Mouse (Mus musculus): ENCODE measurements around the gene Mepe. TPM values are rescaled to one million over a fixed set of nuclear protein-coding genes. Genes with fewer than 3 reads are reported as not detected.

The Mepe gene
- polyA plus RNA-seq, 1 experiment from 2014 or later: not detected

GRCm38 (mm10) chr5:104334516-104334915 lies 9.4 kb downstream of the Mepe start:
- Histone ChIP-seq H3K9me3 (no peaks in the 10 kb centered on the region), H3K36me3 (no peaks in the 10 kb centered on the region), H3K4me2 (replicated peaks) (no peak overlapping the region), H3K4me3 (replicated peaks) (no peak overlapping the region), H3K4me1 (replicated peaks) (no peaks in the 10 kb centered on the region), H3K9ac (no peak overlapping the region), H3K27ac (no peak overlapping the region), H3K27me3 (replicated peaks) (no peaks in the 10 kb centered on the region)
- ATAC-seq: no peak
- WGBS: 89% methylated on average over 14 of the region's 14 CpGs

GRCm38 (mm10) chr5:104335962-104336361 lies 10.8 kb downstream of the Mepe start:
- ATAC-seq: no peak
- Histone ChIP-seq H3K27ac (no peak overlapping the region), H3K4me3 (replicated peaks) (no peak overlapping the region), H3K9ac (no peak overlapping the region), H3K4me2 (replicated peaks) (no peak overlapping the region), H3K4me1 (replicated peaks) (no peaks in the 10 kb centered on the region), H3K9me3 (no peaks in the 10 kb centered on the region), H3K36me3 (no peaks in the 10 kb centered on the region), H3K27me3 (replicated peaks) (no peaks in the 10 kb centered on the region)
- WGBS: 83% methylated on average over 5 of the region's 5 CpGs

- Histone ChIP-seq H3K4me3 (replicated peaks) (no peak overlapping the region), H3K4me1 (replicated peaks) (no peaks in the 10 kb centered on the region), H3K9me3 (no peaks in the 10 kb centered on the region), H3K9ac (no peak overlapping the region), H3K4me2 (replicated peaks) (no peak overlapping the region), H3K27ac (no peak overlapping the region), H3K36me3 (no peaks in the 10 kb centered on the region), H3K27me3 (replicated peaks) (no peaks in the 10 kb centered on the region)
- no peak for ATAC-seq
- 84% methylated on average over 4 of the region's 4 CpGs for WGBS
Measured at GRCm38 (mm10) chr5:104337491-104337890, 12.4 kb downstream of the Mepe start.

- 84% methylated on average over 5 of the region's 5 CpGs for WGBS
- no peak overlapping the region for H3K27ac ChIP-seq
Measured at GRCm38 (mm10) chr5:104339009-104339408, 13.9 kb downstream of the Mepe start.

GRCm38 (mm10) chr5:104339706-104340512 lies 14.8 kb downstream of the Mepe start:
- Histone ChIP-seq H3K4me3 (replicated peaks) (no peak overlapping the region), H3K9me3 (no peaks in the 10 kb centered on the region), H3K4me2 (replicated peaks) (no peak overlapping the region; the same call in 1 of the 2 replicates), H3K36me3 (no peaks in the 10 kb centered on the region), H3K27me3 (replicated peaks) (no peaks in the 10 kb centered on the region), H3K4me1 (replicated peaks) (no peaks in the 10 kb centered on the region), H3K27ac (no peak overlapping the region), H3K9ac (no peak overlapping the region)
- 17% methylated on average over 14 of the region's 14 CpGs for WGBS
- ATAC-seq: peak; percentile 70

More at GRCm38 (mm10) chr5:104339009-104339408, 13.9 kb downstream of the Mepe start:
- no peak for ATAC-seq
- H3K4me1 ChIP-seq (replicated peaks): no peaks in the 10 kb centered on the region
- no peaks in the 10 kb centered on the region for H3K36me3 ChIP-seq
- H3K4me2 ChIP-seq (replicated peaks): no peak overlapping the region
- no peak overlapping the region for H3K9ac ChIP-seq
- no peaks in the 10 kb centered on the region for H3K27me3 ChIP-seq (replicated peaks)
- H3K9me3 ChIP-seq: no peaks in the 10 kb centered on the region
- no peak overlapping the region for H3K4me3 ChIP-seq (replicated peaks)

GRCm38 (mm10) chr5:104340513-104340829 lies 15.3 kb downstream of the Mepe start:
- Histone ChIP-seq H3K4me1 (replicated peaks) (no peaks in the 10 kb centered on the region), H3K9me3 (no peaks in the 10 kb centered on the region), H3K4me2 (replicated peaks) (no peak overlapping the region), H3K36me3 (no peaks in the 10 kb centered on the region), H3K4me3 (replicated peaks) (no peak overlapping the region), H3K9ac (no peak overlapping the region), H3K27ac (no peak overlapping the region), H3K27me3 (replicated peaks) (no peaks in the 10 kb centered on the region)
- no peak for ATAC-seq
- 86% methylated on average over 4 of the region's 4 CpGs for WGBS

- H3K4me1 ChIP-seq (replicated peaks): no peaks in the 10 kb centered on the region
- H3K27ac ChIP-seq: no peak overlapping the region
- H3K9ac ChIP-seq: no peak overlapping the region
- H3K4me2 ChIP-seq (replicated peaks): no peak overlapping the region
- no peaks in the 10 kb centered on the region for H3K36me3 ChIP-seq
- no peaks in the 10 kb centered on the region for H3K27me3 ChIP-seq (replicated peaks)
- 46% methylated on average over 6 of the region's 6 CpGs for WGBS
- H3K4me3 ChIP-seq (replicated peaks): no peak overlapping the region
- no peak for ATAC-seq
- no peaks in the 10 kb centered on the region for H3K9me3 ChIP-seq
Measured at GRCm38 (mm10) chr5:104342881-104343280, 17.8 kb downstream of the Mepe start.

- H3K4me2 ChIP-seq (replicated peaks): no peak overlapping the region
- 75% methylated on average over 9 of the region's 9 CpGs for WGBS
- no peaks in the 10 kb centered on the region for H3K27me3 ChIP-seq (replicated peaks)
- H3K4me3 ChIP-seq (replicated peaks): no peak overlapping the region
- no peak for ATAC-seq
- no peak overlapping the region for H3K9ac ChIP-seq
- no peaks in the 10 kb centered on the region for H3K4me1 ChIP-seq (replicated peaks)
- H3K27ac ChIP-seq: no peak overlapping the region
- no peaks in the 10 kb centered on the region for H3K36me3 ChIP-seq
- H3K9me3 ChIP-seq: no peaks in the 10 kb centered on the region
Measured at GRCm38 (mm10) chr5:104344526-104345240, 19.6 kb downstream of the Mepe start.

GRCm38 (mm10) chr5:104345241-104345630 lies 20.1 kb downstream of the Mepe start:
- Histone ChIP-seq H3K4me3 (replicated peaks) (no peak overlapping the region), H3K4me2 (replicated peaks) (no peak overlapping the region), H3K36me3 (no peaks in the 10 kb centered on the region), H3K9ac (no peak overlapping the region), H3K9me3 (no peaks in the 10 kb centered on the region), H3K27ac (no peak overlapping the region), H3K27me3 (replicated peaks) (no peaks in the 10 kb centered on the region), H3K4me1 (replicated peaks) (no peaks in the 10 kb centered on the region)
- WGBS: 80% methylated on average over 6 of the region's 6 CpGs
- no peak for ATAC-seq

- WGBS: 69% methylated on average over 1 of the region's 1 CpGs
- no peak overlapping the region for H3K27ac ChIP-seq
- H3K4me2 ChIP-seq (replicated peaks): no peak overlapping the region
- no peak overlapping the region for H3K4me3 ChIP-seq (replicated peaks)
- no peaks in the 10 kb centered on the region for H3K27me3 ChIP-seq (replicated peaks)
- no peak for ATAC-seq
- no peaks in the 10 kb centered on the region for H3K36me3 ChIP-seq
- H3K9me3 ChIP-seq: no peaks in the 10 kb centered on the region
- no peaks in the 10 kb centered on the region for H3K4me1 ChIP-seq (replicated peaks)
- no peak overlapping the region for H3K9ac ChIP-seq
Measured at GRCm38 (mm10) chr5:104351041-104351440, 25.9 kb downstream of the Mepe start.

GRCm38 (mm10) chr5:104351874-104352273 lies 26.7 kb downstream of the Mepe start:
- Histone ChIP-seq H3K4me3 (replicated peaks) (no peak overlapping the region), H3K36me3 (no peaks in the 10 kb centered on the region), H3K27ac (no peak overlapping the region), H3K9me3 (no peaks in the 10 kb centered on the region), H3K4me2 (replicated peaks) (no peak overlapping the region), H3K9ac (no peak overlapping the region), H3K4me1 (replicated peaks) (no peaks in the 10 kb centered on the region), H3K27me3 (replicated peaks) (no peaks in the 10 kb centered on the region)
- ATAC-seq: no peak
- WGBS: 54% methylated on average over 5 of the region's 5 CpGs

GRCm38 (mm10) chr5:104357575-104357974 lies 32.4 kb downstream of the Mepe start:
- ATAC-seq: no peak
- H3K9ac ChIP-seq: no peak overlapping the region
- no peaks in the 10 kb centered on the region for H3K9me3 ChIP-seq
- no peak overlapping the region for H3K4me3 ChIP-seq (replicated peaks)
- 74% methylated on average over 5 of the region's 5 CpGs for WGBS
- H3K27me3 ChIP-seq (replicated peaks): no peaks in the 10 kb centered on the region
- no peak overlapping the region for H3K27ac ChIP-seq
- no peak overlapping the region for H3K4me2 ChIP-seq (replicated peaks)
- no peaks in the 10 kb centered on the region for H3K4me1 ChIP-seq (replicated peaks)
- no peaks in the 10 kb centered on the region for H3K36me3 ChIP-seq

- ATAC-seq: no peak
- H3K27me3 ChIP-seq (replicated peaks): no peaks in the 10 kb centered on the region
- no peaks in the 10 kb centered on the region for H3K4me1 ChIP-seq (replicated peaks)
- no peaks in the 10 kb centered on the region for H3K9me3 ChIP-seq
- WGBS: 52% methylated on average over 7 of the region's 7 CpGs
- H3K9ac ChIP-seq: no peak overlapping the region
- no peak overlapping the region for H3K27ac ChIP-seq
- no peak overlapping the region for H3K4me3 ChIP-seq (replicated peaks)
- no peaks in the 10 kb centered on the region for H3K36me3 ChIP-seq
- no peak overlapping the region for H3K4me2 ChIP-seq (replicated peaks)
Measured at GRCm38 (mm10) chr5:104358592-104358991, 33.5 kb downstream of the Mepe start.

All from intestine, embryonic 15.5 days (tissue).